Mouse (Mus musculus): Measurements from ENCODE around the gene Secisbp2. TPM values are rescaled to one million over a fixed set of nuclear protein-coding genes. Genes with fewer than 3 reads are reported as not detected.
A peak's percentile ranks its signal among the peaks of the same experiment; 100 is the strongest.

Secisbp2 gene
- 27.7 and 29.5 TPM in 2 replicates for polyA plus RNA-seq (2015; fragmentation: Nextera tagmentation; extraction: Ambion mirVana)

DNA sequence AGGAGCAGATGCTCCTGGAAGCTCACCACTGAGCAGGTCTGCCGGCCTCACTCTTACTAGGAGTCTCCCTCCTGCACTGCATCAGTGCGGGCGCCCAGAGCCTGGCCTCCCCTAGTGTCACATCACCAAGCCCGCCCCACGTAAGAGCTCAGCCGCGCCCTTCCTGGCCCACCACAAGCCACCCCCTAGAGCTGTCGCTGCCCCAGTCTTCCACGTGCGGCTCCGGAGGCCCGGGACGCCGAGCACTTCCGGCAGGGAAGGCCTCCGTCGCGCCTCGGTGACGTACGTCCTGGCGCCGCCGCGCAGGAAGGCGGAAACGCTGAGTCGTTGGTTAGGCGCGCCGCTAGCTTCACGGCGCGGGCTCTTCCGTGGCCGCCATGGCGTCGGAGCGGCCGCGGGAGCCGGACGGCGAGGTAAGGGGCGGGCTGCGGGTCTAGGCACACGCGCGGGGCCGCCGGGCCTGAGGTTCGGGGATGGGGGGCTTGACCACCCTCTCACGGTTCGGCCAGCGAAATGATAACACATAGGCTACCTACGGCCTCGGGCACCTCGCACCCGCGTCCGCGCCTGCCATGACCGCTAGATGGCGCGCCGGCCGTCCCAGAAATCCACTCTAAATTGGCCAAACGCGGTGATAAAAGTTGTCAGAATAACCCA is at the start of gene Secisbp2:
Secisbp2 (plus strand) TSS at position 290 of the 657 bp plus-strand sequence.
- Histone ChIP-seq H3K4me1 (peaks cover 24% of the 10 kb centered on the region), H3K4me3 (peak within 1 kb of the TSS; percentile 76), H3K36me3 (peaks cover 39% of the 10 kb centered on the region), H3K9me3 (no peaks in the 10 kb centered on the region), H3K4me2 (peak within 1 kb of the TSS; percentile 71), H3K9ac (peak within 1 kb of the TSS; percentile 71), H3K27ac (peak within 1 kb of the TSS; percentile 93), H3K27me3 (no peaks in the 10 kb centered on the region)
- peak; percentile 90 for ATAC-seq (ENCODE audit: insufficient number of reproducible peaks, low FRiP score, low TSS enrichment, low read depth)
- under 1% methylated on average over 62 of the region's 69 CpGs for WGBS

DNA sequence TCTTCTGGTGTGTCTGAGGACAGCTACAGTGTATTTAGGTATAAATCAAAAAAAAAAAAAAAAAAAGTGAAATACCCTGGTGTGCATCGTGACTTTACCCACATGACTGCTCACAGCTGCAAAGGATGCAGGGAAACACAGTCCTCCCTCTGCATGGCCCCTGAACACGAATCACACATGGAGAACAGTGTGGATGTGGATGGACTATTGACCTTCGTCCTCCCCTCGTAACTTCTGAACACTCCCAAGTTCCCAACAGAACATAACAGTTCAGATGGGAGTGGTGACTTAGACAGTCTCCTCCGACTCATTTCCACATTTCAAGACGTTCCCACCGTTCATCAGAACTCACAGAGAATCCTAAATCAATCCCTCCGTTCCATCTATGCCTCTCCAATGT is 48.7 kb upstream of the Secisbp2 start:
- H3K9ac ChIP-seq: no peak overlapping the region
- no peaks in the 10 kb centered on the region for H3K9me3 ChIP-seq
- no peak overlapping the region for H3K27ac ChIP-seq
- H3K4me3 ChIP-seq: no peak overlapping the region
- no peaks in the 10 kb centered on the region for H3K27me3 ChIP-seq
- peaks cover 15% of the 10 kb centered on the region for H3K4me1 ChIP-seq
- H3K4me2 ChIP-seq: peak overlapping the region; percentile 42; the same call in 1 of the 2 replicates
- H3K36me3 ChIP-seq: no peaks in the 10 kb centered on the region
- ATAC-seq (ENCODE audit: insufficient number of reproducible peaks, low FRiP score, low TSS enrichment, low read depth): no peak
- 58% methylated on average over 8 of the region's 8 CpGs for WGBS

DNA sequence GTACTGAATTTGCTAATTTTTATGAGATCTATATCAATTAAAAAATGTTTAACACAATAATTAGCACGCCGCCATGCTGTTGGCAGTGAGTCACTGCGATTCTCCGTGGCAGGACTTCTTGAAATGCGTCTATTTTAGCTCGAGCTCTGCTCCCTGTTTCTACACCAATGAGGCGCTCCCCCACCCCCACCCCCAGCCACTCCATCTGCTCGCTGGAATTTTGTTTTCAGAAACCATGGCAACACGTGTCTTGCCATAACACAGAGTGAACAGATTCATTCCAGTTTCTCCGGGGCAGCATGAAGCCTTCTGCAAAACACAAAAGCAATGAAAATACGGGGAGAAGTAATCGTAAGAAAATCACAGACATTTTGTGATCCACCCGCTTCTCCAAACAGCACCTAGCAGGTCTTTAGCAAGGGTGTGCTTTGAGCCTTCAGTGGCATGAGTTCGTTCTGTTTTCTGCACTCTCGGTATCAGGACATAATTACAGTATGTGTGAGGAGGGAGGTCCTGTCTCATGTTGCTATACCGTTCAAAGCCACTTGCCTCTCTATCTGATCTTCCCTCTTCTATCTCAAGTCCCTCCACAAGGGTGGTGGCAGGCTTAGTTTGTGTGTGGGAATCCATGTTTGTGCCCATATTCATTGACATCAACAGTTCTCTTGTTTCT is 48.1 kb upstream of the Secisbp2 start:
- Histone ChIP-seq H3K4me2 (peak overlapping the region; percentile 42), H3K27ac (peak overlapping the region; percentile 50), H3K27me3 (no peaks in the 10 kb centered on the region), H3K9me3 (no peaks in the 10 kb centered on the region), H3K36me3 (no peaks in the 10 kb centered on the region), H3K4me1 (peaks cover 15% of the 10 kb centered on the region), H3K4me3 (peak overlapping the region; percentile 22), H3K9ac (no peak overlapping the region)
- 12% methylated on average over 16 of the region's 16 CpGs for WGBS
- 0 out of 2 replicates have a peak, but pooled peaks have one; percentile 64 for ATAC-seq (ENCODE audit: insufficient number of reproducible peaks, low FRiP score, low TSS enrichment, low read depth)

GRCm38 (mm10) chr13:51603894-51604244 is 47.6 kb upstream of the Secisbp2 start:
- H3K27ac ChIP-seq: peak overlapping the region; percentile 50
- no peak overlapping the region for H3K9ac ChIP-seq

GRCm38 (mm10) chr13:51609231-51609630 is 42.3 kb upstream of the Secisbp2 start:
- Histone ChIP-seq H3K4me1 (peaks cover 11% of the 10 kb centered on the region; the same call in 1 of the 2 replicates), H3K9ac (no peak overlapping the region), H3K4me2 (no peak overlapping the region), H3K4me3 (no peak overlapping the region), H3K9me3 (no peaks in the 10 kb centered on the region), H3K27me3 (no peaks in the 10 kb centered on the region), H3K36me3 (no peaks in the 10 kb centered on the region), H3K27ac (no peak overlapping the region)
- WGBS: 94% methylated on average over 7 of the region's 7 CpGs
- no peak for ATAC-seq (ENCODE audit: insufficient number of reproducible peaks, low FRiP score, low TSS enrichment, low read depth)

More at GRCm38 (mm10) chr13:51603894-51604244, 47.6 kb upstream of the Secisbp2 start:
- Histone ChIP-seq H3K4me1 (peaks cover 15% of the 10 kb centered on the region), H3K4me2 (peak overlapping the region; percentile 42), H3K36me3 (no peaks in the 10 kb centered on the region), H3K9me3 (no peaks in the 10 kb centered on the region), H3K4me3 (no peak overlapping the region), H3K27me3 (no peaks in the 10 kb centered on the region)
- 47% methylated on average over 4 of the region's 4 CpGs for WGBS
- ATAC-seq (ENCODE audit: insufficient number of reproducible peaks, low FRiP score, low TSS enrichment, low read depth): no peak

DNA sequence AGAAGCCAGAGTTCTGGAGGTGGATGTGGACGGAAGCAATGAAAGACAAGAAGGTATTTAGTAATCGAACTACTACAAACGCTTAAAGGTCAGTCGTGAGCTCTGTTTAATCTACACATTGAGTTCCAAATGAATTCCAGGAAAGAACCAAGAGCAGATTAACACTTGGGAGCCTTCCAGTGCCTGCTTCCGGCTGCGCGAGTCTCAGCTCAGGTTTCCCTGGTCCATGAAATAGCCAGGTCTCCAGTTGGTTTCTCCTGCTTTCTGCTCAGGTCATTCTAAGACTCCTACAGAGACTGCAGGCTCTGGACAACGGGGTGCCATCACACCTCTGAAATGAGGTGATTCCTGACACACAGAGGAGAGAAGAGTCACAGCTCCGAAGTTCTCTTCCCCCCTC is 40.4 kb upstream of the Secisbp2 start:
- Histone ChIP-seq H3K27ac (no peak overlapping the region), H3K4me1 (peaks cover 19% of the 10 kb centered on the region), H3K4me3 (no peak overlapping the region), H3K9ac (no peak overlapping the region), H3K9me3 (no peaks in the 10 kb centered on the region), H3K27me3 (no peaks in the 10 kb centered on the region), H3K36me3 (no peaks in the 10 kb centered on the region), H3K4me2 (0 out of 2 replicates have a peak overlapping the region, but pooled peaks have one; percentile 22)
- ATAC-seq (ENCODE audit: insufficient number of reproducible peaks, low FRiP score, low TSS enrichment, low read depth): no peak
- 16% methylated on average over 9 of the region's 9 CpGs for WGBS

- WGBS: 29% methylated on average over 5 of the region's 5 CpGs
- H3K9me3 ChIP-seq: no peaks in the 10 kb centered on the region
- H3K4me3 ChIP-seq: no peak overlapping the region
- no peaks in the 10 kb centered on the region for H3K36me3 ChIP-seq
- no peak overlapping the region for H3K9ac ChIP-seq
- 0 out of 2 replicates have a peak overlapping the region, but pooled peaks have one; percentile 22 for H3K4me2 ChIP-seq
- H3K27ac ChIP-seq: no peak overlapping the region
- H3K27me3 ChIP-seq: no peaks in the 10 kb centered on the region
- peaks cover 23% of the 10 kb centered on the region for H3K4me1 ChIP-seq
- ATAC-seq (ENCODE audit: insufficient number of reproducible peaks, low FRiP score, low TSS enrichment, low read depth): no peak
Observed at GRCm38 (mm10) chr13:51611500-51611899, 40.0 kb upstream of the Secisbp2 start.

DNA sequence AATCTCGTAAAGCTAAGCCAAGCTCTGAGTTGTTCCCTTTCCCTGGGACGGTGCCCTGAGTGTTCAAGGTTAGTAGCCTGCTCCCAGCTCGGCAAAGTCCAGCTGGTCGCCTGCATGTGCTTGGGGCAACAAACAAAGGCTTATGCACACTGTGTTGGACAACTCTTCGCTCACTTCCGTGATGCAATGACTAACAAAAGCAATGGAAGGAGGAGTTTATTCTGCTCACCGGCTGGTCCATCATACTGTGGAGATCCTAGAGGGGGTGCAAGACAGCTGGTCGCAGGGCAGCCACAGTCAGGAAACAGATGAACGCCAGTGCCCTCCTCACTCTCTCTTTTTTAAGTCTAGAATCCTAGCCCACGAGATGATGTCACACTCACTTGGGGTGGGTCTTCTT is 35.7 kb upstream of the Secisbp2 start:
- Histone ChIP-seq H3K9me3 (no peaks in the 10 kb centered on the region), H3K36me3 (no peaks in the 10 kb centered on the region), H3K4me3 (no peak overlapping the region), H3K27ac (peak overlapping the region; percentile 23), H3K9ac (no peak overlapping the region), H3K27me3 (no peaks in the 10 kb centered on the region), H3K4me1 (peaks cover 24% of the 10 kb centered on the region), H3K4me2 (no peak overlapping the region)
- ATAC-seq (ENCODE audit: insufficient number of reproducible peaks, low FRiP score, low TSS enrichment, low read depth): no peak
- WGBS: 44% methylated on average over 10 of the region's 10 CpGs

- H3K27me3 ChIP-seq: no peaks in the 10 kb centered on the region
- H3K4me2 ChIP-seq: no peak overlapping the region
- H3K27ac ChIP-seq: no peak overlapping the region
- H3K9me3 ChIP-seq: no peaks in the 10 kb centered on the region
- WGBS: 14% methylated on average over 12 of the region's 12 CpGs
- no peak; the same call in 1 of the 2 replicates for ATAC-seq (ENCODE audit: insufficient number of reproducible peaks, low FRiP score, low TSS enrichment, low read depth)
- peaks cover 17% of the 10 kb centered on the region for H3K4me1 ChIP-seq
- no peak overlapping the region for H3K9ac ChIP-seq
- no peaks in the 10 kb centered on the region for H3K36me3 ChIP-seq
- no peak overlapping the region for H3K4me3 ChIP-seq
Observed at GRCm38 (mm10) chr13:51616417-51617044, 35.0 kb upstream of the Secisbp2 start.

- ATAC-seq (ENCODE audit: insufficient number of reproducible peaks, low FRiP score, low TSS enrichment, low read depth): no peak
- 77% methylated on average over 1 of the region's 1 CpGs for WGBS
- peaks cover 17% of the 10 kb centered on the region for H3K4me1 ChIP-seq
Observed at GRCm38 (mm10) chr13:51617306-51617705, 34.2 kb upstream of the Secisbp2 start.

GRCm38 (mm10) chr13:51617861-51618260 is 33.6 kb upstream of the Secisbp2 start:
- 23% methylated on average over 6 of the region's 6 CpGs for WGBS
- Histone ChIP-seq H3K4me2 (no peak overlapping the region), H3K4me3 (no peak overlapping the region), H3K27ac (no peak overlapping the region), H3K36me3 (no peaks in the 10 kb centered on the region), H3K27me3 (no peaks in the 10 kb centered on the region), H3K9ac (no peak overlapping the region), H3K9me3 (no peaks in the 10 kb centered on the region), H3K4me1 (peaks cover 17% of the 10 kb centered on the region)
- ATAC-seq (ENCODE audit: insufficient number of reproducible peaks, low FRiP score, low TSS enrichment, low read depth): no peak

More at GRCm38 (mm10) chr13:51617306-51617705, 34.2 kb upstream of the Secisbp2 start:
- no peak overlapping the region for H3K4me2 ChIP-seq
- H3K4me3 ChIP-seq: no peak overlapping the region
- no peaks in the 10 kb centered on the region for H3K36me3 ChIP-seq
- no peak overlapping the region for H3K9ac ChIP-seq
- H3K9me3 ChIP-seq: no peaks in the 10 kb centered on the region
- H3K27me3 ChIP-seq: no peaks in the 10 kb centered on the region
- H3K27ac ChIP-seq: no peak overlapping the region

DNA sequence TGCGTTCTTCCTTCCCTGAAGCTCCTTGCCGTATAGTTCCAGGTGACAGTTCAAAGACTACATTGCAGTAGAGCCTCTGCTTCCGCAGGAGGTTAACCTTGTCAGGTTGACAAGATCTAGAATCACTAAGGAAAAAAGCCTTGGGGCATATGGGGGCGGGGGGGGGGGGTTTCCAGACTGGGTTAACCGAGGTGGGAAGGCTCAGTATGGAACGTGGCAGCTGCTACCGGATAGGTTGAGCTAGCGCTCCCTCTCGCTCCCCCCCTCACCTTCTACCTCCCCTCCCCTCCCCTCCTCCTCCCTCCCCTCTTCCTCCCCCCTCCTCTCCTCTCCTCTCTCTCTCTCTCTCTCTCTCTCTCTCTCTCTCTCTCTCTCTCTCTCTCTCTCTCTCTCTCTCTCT is 32.9 kb upstream of the Secisbp2 start:
- 23% methylated on average over 9 of the region's 9 CpGs for WGBS
- Histone ChIP-seq H3K9me3 (no peaks in the 10 kb centered on the region), H3K27ac (no peak overlapping the region), H3K4me3 (no peak overlapping the region), H3K4me2 (no peak overlapping the region), H3K36me3 (no peaks in the 10 kb centered on the region), H3K9ac (no peak overlapping the region), H3K27me3 (no peaks in the 10 kb centered on the region), H3K4me1 (peaks cover 17% of the 10 kb centered on the region)
- ATAC-seq (ENCODE audit: insufficient number of reproducible peaks, low FRiP score, low TSS enrichment, low read depth): no peak

Data from limb, embryonic 15.5 days (tissue).